Mouse (Mus musculus): ENCODE results near the gene 4930595D18Rik.
A peak's percentile ranks its signal among the peaks of the same experiment; 100 is the strongest.

4930595D18Rik gene

DNA sequence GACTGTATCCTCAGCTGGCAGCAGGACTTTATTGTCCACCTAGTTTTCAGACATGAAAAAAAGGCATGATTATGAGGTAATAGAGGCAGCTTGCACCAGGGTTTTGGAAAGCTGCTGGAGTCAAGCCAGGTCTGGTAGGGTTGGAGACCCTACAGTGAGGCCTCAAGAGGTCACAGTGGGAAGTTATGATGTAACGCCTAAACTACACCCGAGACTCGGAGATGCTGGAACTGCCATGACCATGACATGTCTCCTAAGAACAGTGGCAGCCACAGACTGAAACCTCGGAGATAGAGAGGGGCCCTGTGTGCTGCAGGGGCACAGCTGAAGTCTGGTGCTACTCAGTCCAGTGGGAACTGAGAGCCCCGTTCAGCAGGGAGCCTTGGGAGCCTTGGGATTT lies at the start of gene 4930595D18Rik:
Gene 4930595D18Rik, minus strand, starts transcription at position 16 of the 400 bp plus-strand sequence.
- DNase-seq: no peak

DNA sequence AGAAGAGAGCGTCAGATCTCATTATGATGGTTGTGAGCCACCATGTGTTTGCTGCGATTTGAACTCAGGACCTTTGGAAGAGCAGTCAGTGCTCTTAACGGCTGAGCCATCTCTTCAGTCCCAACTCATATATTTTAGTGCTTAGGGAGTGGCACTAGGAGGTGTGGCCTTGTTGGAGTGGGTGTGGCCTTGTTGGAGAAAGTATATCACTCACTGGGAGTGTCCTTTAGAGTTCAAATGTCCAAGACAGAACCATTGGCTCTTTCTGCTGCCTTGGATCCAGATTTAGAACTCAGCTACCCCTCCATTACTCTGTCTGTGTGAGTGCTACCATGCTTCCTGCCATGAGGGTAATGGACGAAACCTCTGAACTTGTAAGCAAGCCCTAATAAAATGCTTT lies 49.5 kb upstream of the 4930595D18Rik start:
- DNase-seq: no peak

DNA sequence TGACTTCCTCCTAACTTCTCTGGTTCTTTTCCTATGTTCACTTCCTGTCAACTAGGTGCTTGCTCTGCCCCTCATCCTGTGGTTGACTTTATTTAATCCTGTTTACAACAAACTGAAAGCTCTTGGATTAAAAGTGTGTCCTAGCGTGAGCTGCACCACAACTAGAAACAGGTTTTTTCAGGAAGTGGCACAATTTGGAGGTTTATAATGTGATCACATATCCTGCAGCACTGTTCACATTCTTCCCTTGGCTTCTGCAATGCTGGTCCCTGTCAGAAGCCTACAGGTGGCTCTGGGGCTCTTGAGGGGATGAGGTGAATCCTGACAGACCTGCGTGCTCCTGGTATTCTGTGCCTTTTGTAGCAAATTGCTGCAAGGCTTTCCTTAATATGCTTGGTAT lies 46.5 kb upstream of the 4930595D18Rik start:
- no peak for DNase-seq

DNA sequence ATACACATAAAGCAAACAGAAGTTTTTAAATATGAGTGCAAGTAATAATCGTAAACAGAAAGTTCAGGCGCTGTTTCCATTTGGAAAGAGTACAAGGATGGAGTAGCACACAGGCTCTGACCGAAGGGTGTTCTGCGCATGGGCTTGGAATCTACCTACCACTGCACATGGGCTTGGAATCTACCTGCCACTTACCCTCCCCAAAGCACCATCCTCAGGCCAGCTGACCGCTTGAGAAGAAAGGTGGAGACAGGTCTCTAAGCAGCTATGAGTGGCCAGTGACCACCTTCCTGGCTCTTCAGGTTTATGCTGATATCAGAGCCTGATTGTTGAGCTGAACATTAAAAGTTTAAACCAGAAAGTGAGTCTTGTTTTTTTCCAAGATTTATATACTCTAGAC lies 44.2 kb upstream of the 4930595D18Rik start:
- no peak for DNase-seq

DNA sequence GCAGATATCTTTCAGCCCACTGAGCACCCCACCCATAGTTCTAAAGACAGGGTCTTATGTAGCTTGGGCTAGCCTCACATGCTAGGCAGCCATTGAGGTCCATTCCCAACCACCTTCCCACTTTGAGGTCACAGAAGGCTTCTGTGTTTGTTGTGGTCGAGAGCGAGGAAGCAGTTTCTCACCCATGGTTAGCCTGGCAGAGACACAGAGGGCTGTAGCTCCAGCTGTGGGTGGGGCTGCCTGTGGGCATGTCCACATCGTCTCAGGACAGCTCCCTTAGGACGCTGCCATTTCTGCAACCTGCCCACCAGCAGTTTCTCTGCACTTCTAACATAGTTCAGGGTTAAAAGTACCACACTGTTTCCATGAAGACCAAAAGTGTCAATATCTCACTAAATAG lies 43.1 kb upstream of the 4930595D18Rik start:
- no peak for DNase-seq

DNA sequence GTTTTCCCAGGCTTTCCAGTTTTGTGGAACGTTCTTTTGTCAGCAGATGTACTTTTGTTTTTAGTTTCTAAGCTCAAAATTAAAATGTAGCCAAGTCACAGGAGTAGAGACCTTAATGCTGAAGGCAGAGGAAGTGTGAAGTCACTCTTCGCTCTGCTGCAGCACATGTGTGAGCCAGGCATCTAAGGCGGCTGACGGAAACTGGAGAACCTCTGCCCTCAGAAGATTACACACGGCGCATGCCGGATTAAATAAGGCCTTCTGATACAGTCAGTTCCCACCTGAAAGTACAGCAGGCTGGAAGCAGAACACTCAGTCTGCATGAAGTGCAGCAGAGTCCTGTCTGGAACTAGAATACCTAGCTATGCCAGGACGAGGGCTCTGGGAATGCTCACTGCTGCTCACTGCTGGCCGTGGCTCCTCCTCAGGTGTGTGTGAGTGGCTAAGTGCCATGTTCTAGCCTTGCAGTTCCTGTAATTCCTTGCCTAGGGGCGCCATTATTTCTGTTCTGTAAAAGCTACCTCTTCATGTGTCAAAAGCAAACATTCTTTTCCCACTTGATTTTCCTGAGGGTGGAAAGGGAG lies 41.0 kb upstream of the 4930595D18Rik start:
- no peak for DNase-seq

DNA sequence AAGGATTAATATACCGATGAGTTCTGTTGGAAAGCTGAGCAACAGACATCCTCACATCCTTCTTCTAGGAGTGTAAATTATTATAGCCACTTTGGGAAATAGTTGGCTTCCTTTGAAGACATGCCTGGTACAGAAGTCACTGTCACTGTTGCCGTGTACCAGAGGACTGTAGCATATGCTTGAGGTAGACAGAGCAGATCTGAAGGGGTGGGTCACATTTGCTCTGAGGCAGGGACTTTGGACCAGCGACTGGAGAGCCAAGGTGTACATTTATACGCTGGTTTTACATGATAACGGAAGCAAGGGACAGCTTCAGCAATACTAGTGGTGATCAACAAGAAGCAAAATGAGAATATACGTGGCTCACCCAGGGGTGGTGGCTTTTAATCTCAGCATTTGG lies 34.6 kb upstream of the 4930595D18Rik start:
- no peak for DNase-seq

DNA sequence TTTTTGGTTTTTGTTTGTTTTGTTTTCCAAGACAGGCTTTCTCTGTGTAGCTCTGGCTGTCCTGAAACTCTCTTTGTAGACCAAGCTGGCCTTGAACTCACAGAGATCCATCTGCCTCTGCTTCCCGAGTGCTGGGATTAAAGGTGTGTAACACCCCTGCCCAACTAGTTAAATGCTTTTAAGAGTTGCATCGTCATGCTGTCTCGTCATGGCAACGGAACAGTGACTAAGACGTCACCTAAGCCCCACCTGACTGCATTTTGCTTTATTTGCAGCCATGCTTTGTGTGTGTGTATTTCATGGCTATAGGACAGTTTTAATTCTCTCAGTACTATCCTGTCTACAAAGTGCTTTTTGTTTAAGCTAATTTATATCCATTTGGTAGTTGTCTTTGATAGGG lies 27.4 kb upstream of the 4930595D18Rik start:
- no peak for DNase-seq

DNA sequence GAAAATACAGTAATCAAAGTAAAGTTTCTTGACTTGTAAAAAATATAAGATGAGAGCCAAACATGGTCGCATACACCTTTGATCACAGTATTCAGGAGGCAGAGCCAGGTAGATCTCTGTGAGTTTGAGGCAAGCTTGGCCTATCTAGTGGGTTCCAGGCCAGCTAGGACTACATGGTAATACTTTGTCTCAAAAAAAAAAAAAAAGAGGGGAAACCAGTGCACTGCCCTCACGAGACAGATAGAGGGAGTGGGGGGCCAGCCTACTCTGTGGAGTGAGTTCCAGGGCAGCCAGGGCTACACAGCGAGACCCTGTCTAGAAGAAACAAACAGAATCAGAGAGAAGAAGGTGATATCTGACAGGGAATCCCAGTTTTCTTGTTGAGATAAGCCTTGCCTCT lies 23.4 kb upstream of the 4930595D18Rik start:
- no peak for DNase-seq

DNA sequence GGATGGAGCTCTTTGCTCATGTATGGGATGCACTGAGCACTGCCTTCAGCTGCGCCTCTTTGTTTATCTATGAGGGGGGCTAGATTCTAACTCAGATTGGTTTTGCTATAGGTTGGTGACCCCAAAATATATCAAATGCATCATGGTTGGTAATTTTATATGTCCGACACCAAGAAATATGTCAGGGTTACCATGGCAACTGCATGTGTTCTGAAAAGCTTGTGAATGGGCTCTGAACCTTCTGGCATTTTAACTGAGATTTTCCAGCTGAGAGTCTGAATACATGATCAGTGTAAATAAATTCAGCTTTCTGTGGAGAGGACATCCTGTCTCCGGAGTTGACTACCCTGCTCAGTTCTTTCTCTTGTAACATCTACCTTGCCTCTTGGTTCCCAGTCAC lies 19.7 kb upstream of the 4930595D18Rik start:
- DNase-seq: no peak

DNA sequence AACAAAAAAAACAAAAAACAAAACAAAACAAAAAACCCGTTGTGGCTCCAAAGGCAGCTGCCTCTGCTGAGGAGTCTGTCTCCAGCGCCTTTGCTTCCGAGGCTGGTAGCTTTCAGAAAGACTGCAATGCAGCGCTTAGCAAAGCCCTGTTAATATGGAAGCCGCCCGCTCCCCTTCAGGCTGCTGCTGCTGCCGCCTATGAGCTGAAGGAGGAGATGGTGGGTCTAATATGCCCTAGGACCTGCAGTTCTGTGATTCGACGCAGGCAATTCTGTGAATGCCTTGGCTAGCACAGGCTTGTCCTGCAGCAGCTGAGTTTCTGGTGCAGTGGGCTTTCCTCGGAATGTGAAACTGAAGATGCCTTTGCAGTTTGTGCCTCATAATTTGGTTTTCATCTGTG lies 18.8 kb upstream of the 4930595D18Rik start:
- DNase-seq: no peak

DNA sequence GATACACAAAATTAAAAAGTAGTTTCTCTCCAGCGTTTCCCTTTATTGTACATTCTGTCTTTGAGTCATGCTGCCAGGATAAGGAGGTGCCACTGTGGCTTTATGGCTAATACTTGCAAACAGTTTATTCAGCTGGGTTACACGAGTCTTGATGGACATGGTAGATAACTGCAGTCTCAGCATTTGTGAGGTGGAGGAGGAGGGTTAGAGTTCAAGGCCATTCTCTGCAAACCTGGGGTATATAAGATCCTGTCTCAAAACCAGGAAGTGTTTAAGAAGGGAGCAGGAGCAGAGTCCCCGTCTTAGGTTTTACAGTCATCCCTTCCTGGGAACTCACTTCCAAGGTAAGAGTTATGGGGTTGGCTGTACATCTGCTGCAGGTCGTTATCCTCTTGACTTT lies 12.3 kb upstream of the 4930595D18Rik start:
- no peak for DNase-seq

DNA sequence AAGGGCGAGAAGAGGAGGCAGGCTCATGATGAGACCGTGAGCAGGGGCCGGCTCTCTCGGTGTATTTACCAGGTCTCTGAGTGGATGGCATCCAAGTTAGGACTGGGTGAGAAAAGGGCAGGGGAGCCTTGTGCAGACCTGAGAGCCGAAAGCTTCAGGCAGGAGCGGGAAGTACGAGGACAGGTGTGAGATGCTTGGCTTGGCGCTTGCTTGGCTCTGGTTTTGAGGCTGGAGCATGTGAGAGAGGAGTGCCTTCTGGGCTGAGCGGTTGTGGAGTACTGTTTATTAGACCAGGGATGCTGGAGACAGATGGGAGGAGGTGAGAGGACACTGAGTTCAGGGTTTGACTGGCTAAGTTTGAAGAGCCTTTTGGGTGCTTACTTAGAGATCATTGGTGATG lies 9.0 kb upstream of the 4930595D18Rik start:
- peak; percentile 22 for DNase-seq

DNA sequence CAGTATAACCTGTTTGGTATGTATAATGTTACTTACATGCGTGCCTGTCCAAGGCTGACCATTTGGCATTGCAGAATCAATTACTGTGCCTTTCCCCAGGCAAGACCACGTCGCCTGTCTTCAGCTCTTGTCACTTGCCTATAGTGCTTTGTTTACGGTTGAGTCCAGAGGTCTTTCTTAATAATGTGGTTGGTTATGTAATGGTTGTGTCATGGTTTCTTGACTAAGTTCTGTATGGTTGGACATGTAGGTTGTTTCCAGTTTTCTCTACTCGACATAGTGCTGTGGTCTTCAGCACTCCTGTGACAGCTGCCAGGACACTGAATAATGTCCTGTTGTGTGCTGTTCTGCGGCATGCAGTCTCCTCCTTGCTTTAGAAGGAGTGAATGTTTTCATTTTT lies 8.5 kb upstream of the 4930595D18Rik start:
- DNase-seq: no peak

DNA sequence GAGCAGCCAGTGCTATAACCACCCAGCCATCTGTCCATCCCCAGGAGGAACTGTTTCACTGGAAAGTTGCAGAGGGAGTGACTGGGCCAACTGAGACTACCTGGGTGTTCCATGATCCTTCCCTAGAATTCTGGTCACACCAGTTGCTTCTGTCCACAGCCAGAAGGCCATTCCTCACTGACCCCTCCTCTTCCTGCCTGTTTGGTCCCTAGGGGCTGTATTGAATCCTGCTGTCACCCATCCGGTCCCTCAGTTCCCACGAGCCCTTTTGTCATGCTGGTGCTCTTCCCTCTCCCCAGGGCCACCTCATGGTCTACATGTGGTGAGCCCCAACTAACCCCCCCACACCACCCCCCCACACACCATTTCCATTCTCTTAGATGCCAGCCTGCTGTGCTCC lies 6.6 kb upstream of the 4930595D18Rik start:
- no peak for DNase-seq

DNA sequence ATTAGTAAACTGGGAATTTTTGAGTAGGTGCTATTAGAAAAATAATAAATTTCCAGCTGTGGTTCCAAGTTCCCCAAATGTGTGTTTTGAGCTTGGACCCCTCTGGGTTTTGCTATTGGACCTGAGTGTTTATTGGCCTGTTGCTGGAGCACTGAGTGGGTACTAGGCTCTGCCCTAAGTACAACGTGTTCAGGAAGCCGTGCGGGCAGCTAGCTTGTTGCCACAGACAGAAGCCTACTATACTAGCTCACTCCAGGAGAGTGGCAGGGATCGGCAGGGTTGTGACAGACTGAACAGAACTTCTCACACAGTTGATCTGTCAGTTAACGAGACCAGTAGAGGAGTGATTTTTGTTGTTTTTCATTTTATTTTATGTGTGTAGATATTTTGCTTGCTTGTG lies 6.1 kb upstream of the 4930595D18Rik start:
- no peak for DNase-seq

DNA sequence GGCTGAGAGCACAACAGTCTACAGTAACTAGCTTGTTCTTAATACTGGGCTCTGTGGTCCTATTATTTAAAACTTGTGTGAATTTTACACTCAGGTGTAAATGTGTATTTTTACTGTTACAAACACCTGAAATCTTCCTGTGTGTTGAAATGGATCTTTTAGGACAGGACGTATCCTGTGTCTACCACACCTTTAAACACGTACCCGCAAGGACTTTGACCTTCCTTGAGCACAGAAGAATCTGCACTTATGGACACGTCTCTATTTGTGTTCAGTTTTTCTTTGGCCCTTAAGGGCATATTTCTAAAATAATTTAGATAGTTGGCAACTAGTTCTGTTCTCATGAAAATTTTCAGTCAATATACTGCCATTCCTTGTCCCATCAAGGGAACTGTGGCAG lies 4.0 kb upstream of the 4930595D18Rik start:
- DNase-seq: no peak

DNA sequence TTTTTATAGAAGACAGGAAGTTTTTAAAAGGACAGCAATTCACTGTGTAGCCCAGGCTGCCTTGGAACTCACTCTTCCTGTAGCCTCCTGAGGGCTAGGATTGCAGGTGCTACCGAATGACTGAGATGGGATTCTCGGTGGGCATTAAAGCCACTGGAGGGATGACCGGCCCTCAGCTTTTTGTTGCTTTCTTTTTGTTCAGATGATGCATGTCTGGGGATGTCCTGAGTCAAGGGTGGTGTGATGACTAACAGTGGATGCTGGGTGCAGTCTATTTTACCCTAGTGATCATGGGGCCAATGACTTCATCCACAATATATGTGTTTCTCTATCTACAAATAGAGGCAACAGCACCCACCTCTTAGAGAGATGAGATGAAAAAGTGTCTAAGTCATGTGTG lies 2.7 kb upstream of the 4930595D18Rik start:
- no peak for DNase-seq

DNA sequence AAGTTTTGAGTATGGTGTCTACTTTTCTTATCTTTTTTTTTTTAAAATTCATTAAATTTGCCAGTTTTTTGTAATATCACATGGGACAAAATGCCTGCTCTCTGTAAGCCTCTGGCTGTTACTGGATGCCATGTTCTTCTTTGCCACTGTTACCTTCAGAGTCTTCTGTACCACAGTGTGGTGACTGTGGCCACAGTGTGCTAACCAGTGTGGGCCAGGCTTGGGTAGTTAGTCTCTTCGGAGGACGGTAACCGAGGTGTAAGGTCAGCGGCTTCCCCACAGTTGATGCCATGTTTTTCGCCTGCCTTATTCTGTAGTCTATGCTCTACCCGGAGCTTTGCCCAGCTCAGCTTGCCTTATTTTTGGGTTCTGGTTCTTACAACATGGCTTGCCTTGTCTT lies 1.9 kb downstream of the 4930595D18Rik start:
- DNase-seq: no peak

DNA sequence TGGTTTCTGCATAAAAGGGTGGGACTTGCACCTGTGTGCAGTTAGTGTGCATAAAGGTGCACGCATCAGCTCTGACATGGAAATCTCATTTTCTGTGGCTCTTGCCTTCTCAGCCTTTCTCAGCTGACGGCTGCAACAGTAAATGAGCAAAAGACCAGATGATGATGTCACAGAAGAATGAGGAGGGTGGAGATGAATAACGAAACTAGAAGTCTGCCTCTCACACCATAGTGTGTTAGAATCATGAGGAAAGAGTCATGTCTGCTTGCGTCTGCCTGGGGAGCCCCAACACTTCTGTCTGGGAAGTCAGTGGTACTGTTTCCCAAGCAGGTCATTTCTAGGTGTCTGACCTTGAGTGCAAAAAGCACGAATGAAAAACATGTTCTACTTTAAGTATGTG lies 2.4 kb downstream of the 4930595D18Rik start:
- DNase-seq: no peak

DNA sequence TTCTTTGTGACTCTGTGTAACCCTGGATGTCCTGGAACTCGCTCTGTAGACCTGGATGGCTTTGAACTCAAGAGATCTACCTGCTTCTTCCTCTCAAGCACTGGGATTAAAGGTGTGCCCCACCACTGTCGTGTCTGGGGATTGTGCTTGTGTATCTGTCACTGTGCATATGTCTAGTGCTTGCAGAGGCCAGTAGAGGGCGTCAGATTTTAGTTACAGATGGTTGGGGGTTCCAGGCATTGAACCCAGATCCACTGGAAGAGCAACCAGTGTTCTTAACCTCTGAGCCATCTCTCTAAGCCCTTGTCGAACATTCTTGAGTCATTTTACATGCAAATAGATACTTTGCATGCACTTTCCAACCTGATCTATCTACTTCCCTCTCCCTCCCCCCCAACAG lies 5.5 kb downstream of the 4930595D18Rik start:
- DNase-seq: no peak

DNA sequence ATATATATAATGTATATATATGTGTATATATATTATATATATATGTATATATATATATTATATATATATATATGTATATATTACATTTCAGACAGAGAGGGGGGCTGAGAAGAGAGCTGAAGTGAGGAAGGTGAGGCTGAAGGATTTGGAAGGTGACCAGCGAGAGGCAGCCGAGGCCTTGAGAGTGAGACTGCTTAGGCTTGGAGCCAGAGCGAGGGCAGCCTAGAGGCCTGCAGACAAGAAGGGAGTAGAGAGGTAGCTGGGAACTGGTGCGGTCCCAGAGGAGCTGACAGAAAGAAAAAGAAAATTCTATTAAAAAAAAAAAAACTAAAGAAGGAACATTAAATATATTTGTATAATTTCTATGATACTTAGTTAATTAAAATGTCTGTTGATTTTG lies 15.4 kb downstream of the 4930595D18Rik start:
- DNase-seq: peak; percentile 26

DNA sequence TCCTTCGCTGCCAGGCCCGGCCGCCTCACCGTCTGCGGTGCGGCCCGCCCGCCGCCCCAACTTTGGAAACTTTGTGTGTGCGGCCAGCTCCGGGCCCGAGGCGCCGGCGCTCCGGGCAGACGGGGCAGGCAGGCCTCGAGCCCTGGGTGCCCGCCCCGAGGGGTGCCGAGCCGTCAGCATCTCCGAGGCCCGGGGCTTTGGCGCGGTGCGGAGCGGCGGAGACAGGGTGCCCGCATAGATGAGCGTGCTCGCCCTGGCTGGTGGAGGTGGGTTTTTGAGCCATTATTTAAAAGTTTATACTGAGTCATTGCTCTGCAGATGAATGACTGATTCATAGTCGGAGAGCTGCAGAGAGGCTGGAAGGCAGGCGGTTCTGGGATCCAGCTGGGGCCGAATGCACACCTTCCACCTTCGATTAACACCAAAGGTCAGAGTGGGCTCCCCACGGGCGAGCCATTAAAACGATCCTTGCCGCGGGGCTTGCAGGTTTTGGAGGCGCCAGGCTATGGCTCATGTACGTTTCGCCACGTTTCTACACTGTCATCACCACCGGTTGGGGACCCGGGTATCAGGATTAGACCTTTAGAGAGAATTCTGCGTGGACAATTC lies 17.5 kb downstream of the 4930595D18Rik start:
- DNase-seq: peak; percentile 24

DNA sequence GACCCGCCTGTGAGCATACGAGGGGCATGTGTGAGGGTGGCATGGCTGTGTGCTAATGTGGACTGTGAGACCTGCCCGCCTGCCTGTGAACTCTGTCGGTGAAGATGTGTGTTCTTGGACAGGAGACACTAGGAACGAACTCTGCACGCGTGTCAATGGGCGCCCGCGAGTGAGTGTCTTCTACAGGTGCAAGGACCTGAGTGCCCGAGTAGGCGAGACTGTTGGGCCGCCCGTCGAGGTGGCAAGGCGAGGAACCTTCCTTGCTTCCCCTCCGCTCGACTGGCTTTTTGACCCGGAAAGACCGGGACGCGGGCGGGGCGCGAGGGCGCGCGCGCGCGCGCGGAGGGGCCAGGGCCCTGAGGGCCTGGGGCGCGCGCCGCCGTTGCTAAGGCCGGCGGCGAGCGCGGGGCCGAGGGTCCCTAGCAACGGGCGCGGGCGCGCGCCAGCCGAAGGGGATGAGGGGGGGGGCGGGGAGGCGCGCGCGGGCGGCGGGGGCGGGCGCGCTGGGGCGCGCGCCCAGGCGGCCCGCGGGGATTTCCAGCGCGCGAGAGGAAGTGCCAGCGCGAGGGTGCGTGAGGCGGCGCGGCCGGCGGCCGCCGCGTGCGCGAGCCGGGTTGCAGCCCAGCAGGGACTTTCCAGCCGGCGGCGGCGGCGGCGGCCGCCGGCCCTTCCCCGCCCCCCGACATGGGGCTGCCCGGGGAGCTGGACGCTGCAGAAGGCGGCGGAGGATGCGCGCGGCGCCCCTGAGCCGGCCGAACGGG lies 18.3 kb downstream of the 4930595D18Rik start, which contains the start of gene Traf3:
Gene Traf3, plus strand, starts transcription at position 540 of the 761 bp plus-strand sequence.
- DNase-seq: peak; percentile 52
